Mouse (Mus musculus) C2C12 (cell line): Measurements from ENCODE around the gene Tlr8.

Experiments
- CEBPB ChIP-seq: IDR thresholded peaks from one replicate; pipeline ENCODE4 v1.6.1; 2011; ENCODE audit warnings: low read depth, mild to moderate bottlenecking, control low read depth, moderate library complexity
- CTCF ChIP-seq: IDR thresholded peaks from one replicate; pipeline ENCODE4 v1.5.1; 2011; ENCODE audit not compliant: control insufficient read depth, insufficient read depth, insufficient read length
- FOSL1 ChIP-seq: IDR thresholded peaks from one replicate; pipeline ENCODE4 v1.8.0; 2011; ENCODE audit warnings: mild to moderate bottlenecking, low read length; ENCODE audit not compliant: poor library complexity, insufficient read depth, severe bottlenecking
- MAX ChIP-seq: IDR thresholded peaks from one replicate; pipeline ENCODE4 v1.6.1; 2011; ENCODE audit warnings: mild to moderate bottlenecking, control low read depth
- MYOD1 ChIP-seq: IDR thresholded peaks from one replicate; pipeline ENCODE4 v1.6.1; 2011; ENCODE audit warnings: low read depth; ENCODE audit not compliant: control insufficient read depth, insufficient read length
- USF1 ChIP-seq: IDR thresholded peaks from one replicate; pipeline ENCODE4 v1.6.1; 2011; ENCODE audit warnings: low read depth, mild to moderate bottlenecking, control low read depth, moderate library complexity

DNA sequence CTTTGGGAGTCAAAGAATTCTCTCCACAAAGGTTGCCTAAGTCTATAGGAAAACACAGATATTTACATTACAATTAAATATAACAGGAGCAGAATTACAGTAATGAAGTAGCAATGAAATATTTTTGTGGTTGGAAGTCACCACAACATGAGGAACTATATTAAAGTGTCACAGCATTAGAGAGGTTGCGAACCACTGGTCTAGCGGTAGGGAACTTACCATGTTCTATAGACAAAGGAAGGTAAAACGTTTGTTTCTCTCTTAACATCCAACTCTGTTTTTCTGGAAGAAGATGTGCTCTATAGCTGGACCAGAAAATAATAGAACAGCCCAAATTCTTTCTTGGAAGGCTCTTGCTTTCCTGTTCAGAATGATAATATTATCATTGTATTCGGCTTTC lies 599 bp downstream of the Tlr8 start:
- TF ChIP-seq CTCF: no peak
- TF ChIP-seq MYOD1: no peak
- no peak for TF ChIP-seq CEBPB
- no peak for TF ChIP-seq MAX
- no peak for TF ChIP-seq FOSL1
- TF ChIP-seq USF1: no peak
